Mouse (Mus musculus): ENCODE measurements around the gene Otud7b. TPM values are rescaled to one million over a fixed set of nuclear protein-coding genes. Genes with fewer than 3 reads are reported as not detected.

The Otud7b gene
- polyA plus RNA-seq, 1 experiment from 2014 or later = 30.3 TPM

GRCm38 (mm10) chr3:96069046-96069445, 35.3 kb upstream of the Otud7b start:
- ATAC-seq (ENCODE audit: low FRiP score, low read depth) = no peak
- H3K9ac ChIP-seq = no peak overlapping the region
- WGBS = 95% methylated on average over 6 of the region's 6 CpGs
- 0 out of 2 replicates have a peak, but pooled peaks cover 5% of the 10 kb centered on the region for H3K4me1 ChIP-seq
- H3K36me3 ChIP-seq = no peaks in the 10 kb centered on the region
- H3K4me3 ChIP-seq = no peak overlapping the region
- H3K9me3 ChIP-seq = no peaks in the 10 kb centered on the region
- H3K4me2 ChIP-seq (replicated peaks) = no peak overlapping the region
- no peaks in the 10 kb centered on the region for H3K27me3 ChIP-seq
- H3K27ac ChIP-seq = no peak overlapping the region

DNA sequence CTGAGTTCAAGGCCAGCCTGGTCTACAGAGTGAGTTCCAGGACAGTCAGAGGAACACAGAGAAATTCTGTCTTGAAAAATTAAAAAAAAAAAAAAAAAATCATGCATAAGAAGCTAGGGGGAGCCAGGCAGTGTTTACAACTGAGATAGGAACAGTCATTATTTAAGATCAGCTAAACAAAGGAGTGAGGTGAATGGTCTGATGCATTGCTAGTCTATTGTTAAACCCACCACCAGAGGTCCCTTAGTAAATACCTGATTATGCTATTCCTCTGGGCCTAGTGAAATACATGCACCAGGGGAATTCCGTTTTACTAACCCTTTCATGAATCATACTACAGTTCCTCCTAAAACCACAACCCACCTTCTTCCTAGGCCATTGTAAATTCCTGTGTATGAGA, 34.8 kb upstream of the Otud7b start:
- WGBS = 53% methylated on average over 1 of the region's 1 CpGs
- ATAC-seq (ENCODE audit: low FRiP score, low read depth) = no peak
- H3K4me1 ChIP-seq = 0 out of 2 replicates have a peak, but pooled peaks cover 5% of the 10 kb centered on the region
- H3K9me3 ChIP-seq = no peaks in the 10 kb centered on the region
- no peak overlapping the region for H3K4me2 ChIP-seq (replicated peaks)
- no peaks in the 10 kb centered on the region for H3K36me3 ChIP-seq
- no peaks in the 10 kb centered on the region for H3K27me3 ChIP-seq
- H3K27ac ChIP-seq = no peak overlapping the region
- no peak overlapping the region for H3K4me3 ChIP-seq
- no peak overlapping the region for H3K9ac ChIP-seq

GRCm38 (mm10) chr3:96070241-96070640, 34.1 kb upstream of the Otud7b start:
- H3K4me1 ChIP-seq = 0 out of 2 replicates have a peak, but pooled peaks cover 5% of the 10 kb centered on the region
- H3K9me3 ChIP-seq = no peaks in the 10 kb centered on the region; the same call in 1 of the 2 replicates
- no peak overlapping the region for H3K4me3 ChIP-seq
- H3K27me3 ChIP-seq = no peaks in the 10 kb centered on the region
- H3K4me2 ChIP-seq (replicated peaks) = no peak overlapping the region
- no peaks in the 10 kb centered on the region for H3K36me3 ChIP-seq
- WGBS = 74% methylated on average over 4 of the region's 4 CpGs
- no peak for ATAC-seq (ENCODE audit: low FRiP score, low read depth)
- H3K27ac ChIP-seq = no peak overlapping the region
- H3K9ac ChIP-seq = no peak overlapping the region

DNA sequence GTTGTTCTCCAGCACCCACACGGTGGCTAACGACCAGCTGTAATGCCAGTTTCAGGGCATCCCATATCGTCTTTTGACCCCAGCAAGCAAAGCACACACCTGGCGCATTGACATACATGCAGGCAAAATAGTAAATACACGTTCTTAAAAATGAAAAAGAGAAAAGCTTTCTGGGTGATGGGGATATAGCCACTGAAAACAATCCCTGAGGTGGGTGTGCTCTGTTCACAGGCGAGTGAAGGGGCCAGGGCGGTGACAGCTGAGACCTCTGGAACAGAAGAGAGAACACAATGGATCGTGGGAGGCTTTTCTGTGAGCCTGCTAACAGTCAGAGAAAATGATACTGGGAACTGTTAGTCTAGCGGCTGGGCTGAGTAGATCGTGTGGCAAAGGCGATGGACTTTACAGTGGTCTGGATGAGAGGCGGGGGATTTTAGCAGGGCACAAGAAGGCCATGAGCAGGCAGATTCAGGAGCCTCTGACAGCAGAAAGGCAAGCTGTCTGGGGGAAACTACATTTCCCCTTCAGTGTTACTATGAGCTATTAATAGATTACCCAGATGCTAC, 31.3 kb upstream of the Otud7b start:
- ATAC-seq (ENCODE audit: low FRiP score, low read depth) = no peak
- 71% methylated on average over 12 of the region's 12 CpGs for WGBS
- no peaks in the 10 kb centered on the region for H3K4me1 ChIP-seq
- H3K4me3 ChIP-seq = no peak overlapping the region
- H3K9me3 ChIP-seq = no peaks in the 10 kb centered on the region; the same call in 1 of the 2 replicates
- H3K4me2 ChIP-seq (replicated peaks) = no peak overlapping the region
- H3K27me3 ChIP-seq = no peaks in the 10 kb centered on the region
- no peak overlapping the region for H3K27ac ChIP-seq
- H3K9ac ChIP-seq = no peak overlapping the region
- no peaks in the 10 kb centered on the region for H3K36me3 ChIP-seq

- Histone ChIP-seq H3K27ac (no peak overlapping the region), H3K4me2 (replicated peaks) (no peak overlapping the region), H3K9me3 (no peaks in the 10 kb centered on the region; the same call in 1 of the 2 replicates), H3K9ac (no peak overlapping the region), H3K36me3 (no peaks in the 10 kb centered on the region), H3K4me1 (no peaks in the 10 kb centered on the region), H3K4me3 (no peak overlapping the region), H3K27me3 (no peaks in the 10 kb centered on the region)
- no peak for ATAC-seq (ENCODE audit: low FRiP score, low read depth)
- WGBS = 69% methylated on average over 6 of the region's 6 CpGs
Measured at GRCm38 (mm10) chr3:96078066-96078465, 26.3 kb upstream of the Otud7b start.

DNA sequence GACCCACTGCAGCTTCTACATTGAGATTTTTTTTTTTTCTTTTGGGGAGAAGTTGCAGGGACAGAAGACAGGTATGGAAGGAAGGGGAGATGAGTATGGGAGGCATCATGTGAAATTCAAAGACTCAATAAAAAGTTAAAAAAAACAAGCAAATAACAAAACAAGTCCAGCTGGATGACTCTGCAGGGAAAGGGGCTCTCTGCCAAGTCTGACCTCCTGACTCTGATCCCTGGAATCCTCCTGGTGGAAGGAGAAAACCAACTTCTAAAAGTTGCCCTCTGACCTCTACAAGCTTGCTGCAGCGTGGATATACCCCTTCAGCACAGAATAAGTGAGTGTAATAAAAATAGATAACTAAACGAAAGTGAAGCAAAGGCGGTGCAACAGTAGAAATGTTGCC, 25.6 kb upstream of the Otud7b start:
- Histone ChIP-seq H3K9me3 (no peaks in the 10 kb centered on the region; the same call in 1 of the 2 replicates), H3K27me3 (no peaks in the 10 kb centered on the region), H3K36me3 (no peaks in the 10 kb centered on the region), H3K27ac (no peak overlapping the region), H3K4me3 (no peak overlapping the region), H3K9ac (no peak overlapping the region), H3K4me1 (no peaks in the 10 kb centered on the region), H3K4me2 (replicated peaks) (no peak overlapping the region)
- WGBS = 38% methylated on average over 3 of the region's 3 CpGs
- ATAC-seq (ENCODE audit: low FRiP score, low read depth) = no peak

DNA sequence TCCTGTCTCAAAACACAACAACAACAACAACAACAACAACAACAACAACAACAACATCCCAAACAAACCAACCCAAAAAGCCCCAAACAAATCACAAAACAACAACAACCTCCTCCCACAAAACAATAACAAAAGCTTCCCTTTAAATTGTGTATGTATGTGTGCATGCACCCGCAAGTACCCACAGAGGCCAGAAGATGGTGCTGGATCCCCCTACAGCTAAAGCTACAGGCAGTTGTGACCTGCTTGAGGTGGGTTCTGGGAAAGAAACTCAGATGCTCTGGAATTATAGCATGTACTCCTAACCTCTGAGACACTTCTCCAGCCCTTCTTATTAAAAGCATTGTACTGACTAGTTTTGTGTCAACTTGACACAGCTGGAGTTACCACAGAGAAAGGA, 23.3 kb upstream of the Otud7b start:
- no peak overlapping the region for H3K9ac ChIP-seq
- no peaks in the 10 kb centered on the region for H3K27me3 ChIP-seq
- no peaks in the 10 kb centered on the region for H3K4me1 ChIP-seq
- H3K4me3 ChIP-seq = no peak overlapping the region
- 52% methylated on average over 1 of the region's 1 CpGs for WGBS
- H3K36me3 ChIP-seq = no peaks in the 10 kb centered on the region
- no peak overlapping the region for H3K27ac ChIP-seq
- H3K4me2 ChIP-seq (replicated peaks) = no peak overlapping the region
- no peak for ATAC-seq (ENCODE audit: low FRiP score, low read depth)
- no peaks in the 10 kb centered on the region; the same call in 1 of the 2 replicates for H3K9me3 ChIP-seq

DNA sequence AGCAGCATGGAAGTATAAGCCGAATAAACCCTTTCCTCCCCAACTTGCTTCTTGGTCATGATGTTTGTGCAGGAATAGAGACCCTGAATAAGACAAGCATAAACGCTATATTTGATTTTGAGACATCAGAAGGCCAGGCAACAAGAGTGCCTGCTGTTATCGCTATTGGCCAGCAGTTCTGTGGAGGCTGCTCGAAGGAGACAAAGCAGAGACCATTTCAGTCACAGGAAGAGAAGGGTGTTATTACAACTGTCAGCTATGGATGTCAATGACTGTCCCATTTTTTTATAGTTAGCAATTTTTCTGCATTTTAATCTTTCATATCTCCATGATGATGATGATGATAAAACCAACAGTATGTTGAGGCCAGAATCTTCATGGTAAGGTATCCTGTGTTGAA, 22.7 kb upstream of the Otud7b start:
- Histone ChIP-seq H3K9me3 (no peaks in the 10 kb centered on the region; the same call in 1 of the 2 replicates), H3K4me2 (replicated peaks) (no peak overlapping the region), H3K27ac (no peak overlapping the region), H3K36me3 (no peaks in the 10 kb centered on the region), H3K4me3 (no peak overlapping the region), H3K4me1 (no peaks in the 10 kb centered on the region), H3K27me3 (no peaks in the 10 kb centered on the region), H3K9ac (no peak overlapping the region)
- ATAC-seq (ENCODE audit: low FRiP score, low read depth) = no peak
- WGBS = 91% methylated on average over 4 of the region's 4 CpGs

DNA sequence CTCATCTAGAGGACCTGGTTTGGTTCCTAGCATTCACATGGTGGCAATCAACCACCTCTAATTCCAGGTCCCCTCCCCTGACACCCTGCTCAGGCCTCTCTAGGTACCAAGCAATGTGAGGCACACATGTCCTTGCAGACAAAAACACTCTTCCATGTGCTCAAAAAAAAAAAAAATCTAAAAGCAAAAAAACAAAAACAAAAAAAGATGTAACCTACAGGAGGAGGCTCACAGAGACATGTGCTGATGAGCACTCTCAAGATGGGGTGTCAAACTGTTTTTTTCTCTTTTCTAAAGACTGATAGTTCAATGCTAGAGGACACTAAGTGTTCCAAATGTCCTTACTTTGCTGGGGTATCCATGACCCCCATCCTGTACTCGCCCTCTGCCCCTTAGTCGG, 22.2 kb upstream of the Otud7b start:
- Histone ChIP-seq H3K27me3 (no peaks in the 10 kb centered on the region), H3K36me3 (no peaks in the 10 kb centered on the region), H3K4me1 (no peaks in the 10 kb centered on the region), H3K4me3 (no peak overlapping the region), H3K9me3 (no peaks in the 10 kb centered on the region; the same call in 1 of the 2 replicates), H3K27ac (no peak overlapping the region), H3K4me2 (replicated peaks) (no peak overlapping the region), H3K9ac (no peak overlapping the region)
- WGBS = 74% methylated on average over 2 of the region's 2 CpGs
- ATAC-seq (ENCODE audit: low FRiP score, low read depth) = no peak

- no peak for ATAC-seq (ENCODE audit: low FRiP score, low read depth)
- no peaks in the 10 kb centered on the region for H3K27me3 ChIP-seq
- no peaks in the 10 kb centered on the region for H3K36me3 ChIP-seq
- H3K4me3 ChIP-seq = no peak overlapping the region
- H3K27ac ChIP-seq = no peak overlapping the region
- 78% methylated on average over 15 of the region's 15 CpGs for WGBS
- H3K9me3 ChIP-seq = no peaks in the 10 kb centered on the region; the same call in 1 of the 2 replicates
- no peaks in the 10 kb centered on the region for H3K4me1 ChIP-seq
- H3K4me2 ChIP-seq (replicated peaks) = no peak overlapping the region
- H3K9ac ChIP-seq = no peak overlapping the region
Measured at GRCm38 (mm10) chr3:96082714-96083508, 21.4 kb upstream of the Otud7b start.

DNA sequence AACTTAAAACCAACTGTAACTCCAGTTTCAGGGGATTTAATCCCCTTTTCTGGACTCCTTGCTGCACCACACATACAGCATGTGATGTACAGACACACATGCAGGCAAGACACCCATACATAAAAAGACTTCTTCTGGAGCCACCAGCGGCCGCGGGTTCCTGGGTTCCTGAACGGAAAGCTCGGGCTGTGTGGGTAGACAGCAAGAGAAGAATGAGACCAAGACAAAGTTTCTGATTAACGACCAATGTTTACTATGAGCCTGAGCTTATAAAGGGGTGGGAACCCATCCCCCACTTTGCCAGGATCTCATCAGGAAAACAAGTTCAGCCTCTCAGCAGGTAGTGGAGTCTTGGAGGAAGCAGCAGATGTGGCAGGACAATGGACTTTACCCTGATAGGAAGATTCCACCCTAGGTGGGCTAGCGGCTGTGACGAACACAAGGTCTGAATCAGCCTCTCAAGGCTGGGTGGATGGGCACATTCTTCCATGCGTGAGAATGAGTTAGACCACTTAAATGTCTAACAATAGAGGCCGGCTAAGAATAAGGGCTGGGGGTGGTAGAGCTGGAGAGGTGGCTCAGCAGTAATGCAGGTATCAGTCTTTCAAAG, 20.1 kb upstream of the Otud7b start:
- ATAC-seq (ENCODE audit: low FRiP score, low read depth) = no peak
- H3K4me3 ChIP-seq = no peak overlapping the region
- H3K4me2 ChIP-seq (replicated peaks) = no peak overlapping the region
- no peaks in the 10 kb centered on the region for H3K4me1 ChIP-seq
- 86% methylated on average over 10 of the region's 10 CpGs for WGBS
- H3K36me3 ChIP-seq = no peaks in the 10 kb centered on the region
- no peak overlapping the region for H3K9ac ChIP-seq
- no peak overlapping the region for H3K27ac ChIP-seq
- H3K27me3 ChIP-seq = no peaks in the 10 kb centered on the region
- no peaks in the 10 kb centered on the region; the same call in 1 of the 2 replicates for H3K9me3 ChIP-seq

DNA sequence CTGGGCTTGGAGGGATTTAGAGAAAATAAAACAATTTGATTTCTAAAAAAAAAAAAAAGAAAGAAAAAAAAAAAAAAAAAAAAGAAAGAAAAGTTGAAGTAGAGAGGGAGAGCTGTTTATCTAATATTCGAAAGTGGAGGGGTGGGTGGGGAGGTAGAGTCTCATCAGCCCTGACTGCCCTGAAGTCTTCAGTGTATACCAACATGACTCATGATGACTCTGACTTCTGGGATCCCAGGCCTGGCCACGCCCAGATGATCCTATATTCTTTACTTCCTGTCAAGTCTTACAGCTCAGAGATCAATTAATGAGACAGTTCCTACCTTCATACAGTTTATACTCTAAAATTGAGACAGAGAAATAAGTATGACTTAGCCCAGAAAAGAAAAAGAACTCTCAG, 17.1 kb upstream of the Otud7b start:
- no peak overlapping the region for H3K4me2 ChIP-seq (replicated peaks)
- H3K4me1 ChIP-seq = no peaks in the 10 kb centered on the region
- no peaks in the 10 kb centered on the region; the same call in 1 of the 2 replicates for H3K9me3 ChIP-seq
- H3K27ac ChIP-seq = no peak overlapping the region
- no peak for ATAC-seq (ENCODE audit: low FRiP score, low read depth)
- no peaks in the 10 kb centered on the region for H3K27me3 ChIP-seq
- no peak overlapping the region for H3K4me3 ChIP-seq
- H3K9ac ChIP-seq = no peak overlapping the region
- WGBS = 79% methylated on average over 2 of the region's 2 CpGs
- no peaks in the 10 kb centered on the region for H3K36me3 ChIP-seq

Data from limb, embryonic 13.5 days (tissue).